Mouse (Mus musculus): ENCODE measurements at regions not wholly inside any gene's neighbourhood (a gene's known extent, or its start where the extent isn't known, plus 50 kb on each side); places are given as distances from the start of the nearest gene placed in this dataset.

DNA sequence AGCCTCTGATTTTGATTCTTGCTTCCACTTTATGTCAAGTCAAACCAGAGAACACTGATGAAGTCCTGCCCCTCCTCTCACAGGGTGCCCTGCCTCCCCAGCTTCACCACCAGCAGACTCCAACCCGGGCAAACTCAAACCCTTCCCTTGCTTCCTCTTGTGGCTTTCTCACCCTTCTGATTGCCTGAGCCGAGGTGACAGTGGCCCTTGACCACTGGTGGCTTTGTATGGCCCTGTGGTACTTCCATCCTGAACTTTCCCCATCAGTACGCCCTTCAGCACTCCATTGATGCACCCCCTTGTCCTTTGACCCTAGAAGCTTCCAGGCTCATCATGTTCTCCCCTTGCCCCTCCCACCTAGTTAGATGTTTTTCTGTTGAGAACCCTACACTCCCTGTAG, 287.0 kb downstream of the 3100002H09Rik start:
- no peak overlapping the region for H3K27ac ChIP-seq
- H3K4me1 ChIP-seq, result no peaks in the 10 kb centered on the region
- DNase-seq (ENCODE audit: low spot score), result no peak
- H3K27me3 ChIP-seq (ENCODE audit: low read depth, poor library complexity, severe bottlenecking), result 0 out of 2 replicates have a peak, but pooled peaks cover 7% of the 10 kb centered on the region
- H3K4me3 ChIP-seq, result no peak overlapping the region
- 73% methylated on average over 3 of the region's 3 CpGs for WGBS
- H3K36me3 ChIP-seq, result no peaks in the 10 kb centered on the region
- no peaks in the 10 kb centered on the region for H3K9me3 ChIP-seq (replicated peaks)

DNA sequence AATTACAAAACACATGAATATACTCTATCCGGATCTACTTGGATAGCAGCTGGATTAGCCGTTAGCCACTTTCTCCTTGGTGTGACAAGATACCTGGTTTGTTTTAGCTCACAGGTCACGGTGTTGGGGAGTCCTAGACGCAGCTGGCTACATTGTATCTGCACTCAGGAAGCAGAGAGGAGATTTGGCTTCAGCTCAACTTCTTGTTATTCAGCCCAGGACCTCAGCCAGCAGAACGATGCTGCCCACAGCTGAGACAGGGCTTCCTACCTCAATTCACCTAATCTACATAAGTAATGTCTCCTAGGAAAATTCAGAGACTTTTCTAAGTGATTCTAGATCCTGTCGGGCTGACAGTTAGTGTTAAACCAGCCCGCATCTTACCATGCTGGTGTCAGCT, 289.4 kb downstream of the 3100002H09Rik start:
- WGBS, result 71% methylated on average over 7 of the region's 7 CpGs
- Histone ChIP-seq H3K36me3 (no peaks in the 10 kb centered on the region), H3K9me3 (replicated peaks) (no peaks in the 10 kb centered on the region), H3K4me1 (no peaks in the 10 kb centered on the region), H3K27ac (no peak overlapping the region), H3K4me3 (no peak overlapping the region), H3K27me3 (ENCODE audit: low read depth, poor library complexity, severe bottlenecking) (0 out of 2 replicates have a peak, but pooled peaks cover 7% of the 10 kb centered on the region)
- DNase-seq (ENCODE audit: low spot score), result no peak

DNA sequence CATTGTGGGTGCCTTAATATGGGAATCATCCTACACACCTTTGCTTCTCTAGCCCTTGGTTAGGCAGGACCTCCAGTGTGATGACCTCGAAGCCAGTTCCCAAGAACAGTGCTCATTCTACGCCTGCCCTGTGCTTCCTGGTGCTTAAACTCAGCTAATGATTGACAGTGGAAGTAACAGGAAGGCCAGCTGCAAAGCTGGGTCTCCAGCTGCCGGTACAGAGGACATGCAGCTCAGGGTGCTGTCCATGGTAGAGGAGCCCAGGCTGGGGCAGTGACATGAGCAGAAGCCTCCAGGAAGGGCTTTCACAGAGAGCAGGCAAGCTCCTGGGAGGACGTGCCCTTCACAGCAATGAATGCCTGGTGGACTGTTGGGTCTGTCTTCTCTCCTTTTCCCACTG, 293.6 kb downstream of the 3100002H09Rik start:
- 31% methylated on average over 4 of the region's 4 CpGs for WGBS
- H3K9me3 ChIP-seq (replicated peaks), result no peaks in the 10 kb centered on the region
- no peaks in the 10 kb centered on the region for H3K4me1 ChIP-seq
- H3K27me3 ChIP-seq (ENCODE audit: low read depth, poor library complexity, severe bottlenecking), result 0 out of 2 replicates have a peak, but pooled peaks cover 2% of the 10 kb centered on the region
- no peak overlapping the region for H3K4me3 ChIP-seq
- no peak overlapping the region for H3K27ac ChIP-seq
- H3K36me3 ChIP-seq, result no peaks in the 10 kb centered on the region
- peak; percentile 80 for DNase-seq (ENCODE audit: low spot score)

DNA sequence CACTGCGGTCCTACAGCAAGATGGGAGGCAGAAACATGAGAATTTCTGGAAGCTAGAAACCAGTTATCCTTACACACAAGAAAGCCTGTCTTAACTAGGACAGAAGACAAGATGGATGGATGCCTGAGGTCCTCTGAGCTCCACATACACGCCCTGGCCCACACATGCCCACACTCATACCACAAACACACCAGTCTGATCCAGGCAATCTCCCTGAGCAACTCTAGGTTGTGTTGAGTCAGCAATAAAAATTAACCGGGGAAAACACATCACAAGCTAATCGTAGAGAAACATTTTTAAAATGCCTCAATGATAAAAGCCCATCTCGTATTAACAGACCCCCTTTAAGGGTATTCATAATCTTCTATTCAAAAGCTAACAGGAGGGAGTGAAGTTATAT, 298.9 kb downstream of the 3100002H09Rik start:
- Histone ChIP-seq H3K9me3 (replicated peaks) (no peaks in the 10 kb centered on the region), H3K27me3 (ENCODE audit: low read depth, poor library complexity, severe bottlenecking) (peaks cover 20% of the 10 kb centered on the region)
- no peak for DNase-seq (ENCODE audit: low spot score)

DNA sequence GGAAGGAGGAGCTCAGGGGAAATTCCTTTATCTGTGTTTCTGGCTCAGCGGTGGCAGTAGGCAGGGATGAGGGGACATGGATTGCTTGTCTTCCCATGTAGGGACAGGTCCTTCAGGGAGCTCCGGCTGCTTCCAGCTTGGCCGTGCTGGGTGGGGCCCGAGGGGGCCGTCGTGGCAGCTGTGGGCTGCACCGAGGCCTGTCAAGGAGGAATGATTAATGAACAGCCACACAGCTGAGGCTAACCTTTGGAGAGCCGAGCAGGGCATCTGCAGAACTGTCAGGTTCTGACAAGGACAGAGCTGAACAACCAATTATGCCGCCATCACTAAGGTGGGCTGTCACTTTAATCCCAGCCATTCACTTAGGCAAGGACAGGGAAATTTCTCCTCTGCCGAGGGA, 300.0 kb downstream of the 3100002H09Rik start:
- no peak overlapping the region for H3K27ac ChIP-seq
- H3K4me3 ChIP-seq, result no peak overlapping the region
- DNase-seq (ENCODE audit: low spot score), result peak; percentile 37

More for the DNA sequence above, 298.9 kb downstream of the 3100002H09Rik start:
- peaks cover 8% of the 10 kb centered on the region for H3K4me1 ChIP-seq
- WGBS, result 79% methylated on average over 5 of the region's 5 CpGs
- H3K36me3 ChIP-seq, result no peaks in the 10 kb centered on the region
- H3K4me3 ChIP-seq, result no peak overlapping the region
- no peak overlapping the region for H3K27ac ChIP-seq

DNA sequence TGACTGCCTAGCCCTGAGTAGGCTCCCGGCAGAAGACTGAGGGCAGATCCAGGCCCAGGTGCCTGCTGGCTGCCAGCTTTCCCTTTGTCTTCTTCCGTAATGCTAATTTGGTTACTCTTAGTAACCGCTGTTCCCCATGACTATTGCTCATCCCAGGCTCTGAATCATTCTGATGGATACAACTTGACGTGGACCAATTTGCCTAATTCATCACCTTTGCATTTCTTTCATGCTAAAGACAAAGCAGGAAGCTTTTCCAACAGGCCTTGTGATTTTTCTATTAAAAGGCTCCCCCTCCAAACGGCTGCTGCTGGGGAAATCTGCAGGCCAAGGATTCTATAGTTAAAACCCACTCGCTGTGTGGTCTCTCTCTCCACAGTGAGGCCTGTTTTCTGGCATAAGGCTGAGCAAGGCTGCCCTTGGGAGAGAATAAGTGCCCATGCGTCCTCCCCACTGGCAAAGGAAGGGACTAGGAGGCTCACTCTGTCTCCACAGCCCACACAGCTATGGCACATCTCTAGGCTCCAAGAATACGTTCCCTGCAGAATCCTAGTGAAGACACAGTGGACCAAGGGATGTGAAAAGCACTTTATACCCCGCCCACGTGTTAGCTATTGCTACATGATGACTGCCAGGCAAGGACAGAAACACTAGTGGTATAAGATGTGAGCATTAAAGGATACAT, 304.6 kb downstream of the 3100002H09Rik start:
- no peak overlapping the region for H3K4me3 ChIP-seq
- 73% methylated on average over 10 of the region's 10 CpGs for WGBS
- H3K4me1 ChIP-seq, result peaks cover 8% of the 10 kb centered on the region
- H3K27ac ChIP-seq, result no peak overlapping the region
- H3K27me3 ChIP-seq (ENCODE audit: low read depth, poor library complexity, severe bottlenecking), result peaks cover 23% of the 10 kb centered on the region
- no peaks in the 10 kb centered on the region for H3K9me3 ChIP-seq (replicated peaks)
- no peak for DNase-seq (ENCODE audit: low spot score)
- H3K36me3 ChIP-seq, result no peaks in the 10 kb centered on the region

More for the DNA sequence above, 300.0 kb downstream of the 3100002H09Rik start:
- Histone ChIP-seq H3K9me3 (replicated peaks) (no peaks in the 10 kb centered on the region), H3K36me3 (no peaks in the 10 kb centered on the region), H3K27me3 (ENCODE audit: low read depth, poor library complexity, severe bottlenecking) (peaks cover 20% of the 10 kb centered on the region), H3K4me1 (peaks cover 8% of the 10 kb centered on the region)
- 9% methylated on average over 10 of the region's 10 CpGs for WGBS

DNA sequence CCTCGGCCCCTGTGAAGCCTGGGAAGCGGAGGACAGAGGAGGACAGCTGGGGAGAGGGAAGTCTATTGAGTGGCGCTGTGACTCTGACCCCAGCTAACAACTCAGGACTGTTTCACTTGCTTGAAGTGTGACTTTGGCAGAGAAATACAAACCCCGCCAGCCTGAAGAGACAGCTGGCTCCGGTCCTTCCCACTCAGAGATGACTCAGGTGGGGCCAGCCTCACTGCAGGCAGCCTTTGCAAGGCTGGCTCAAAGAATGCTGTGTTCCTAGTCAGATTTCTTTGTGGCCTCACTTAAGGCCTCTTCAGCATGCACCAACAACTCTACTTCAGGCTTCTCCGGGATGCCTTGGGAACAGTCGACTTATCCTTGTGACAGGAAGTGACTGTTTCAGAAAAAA, 307.7 kb downstream of the 3100002H09Rik start:
- DNase-seq (ENCODE audit: low spot score), result no peak
- H3K27me3 ChIP-seq (ENCODE audit: low read depth, poor library complexity, severe bottlenecking), result peaks cover 22% of the 10 kb centered on the region; the same call in 1 of the 2 replicates

DNA sequence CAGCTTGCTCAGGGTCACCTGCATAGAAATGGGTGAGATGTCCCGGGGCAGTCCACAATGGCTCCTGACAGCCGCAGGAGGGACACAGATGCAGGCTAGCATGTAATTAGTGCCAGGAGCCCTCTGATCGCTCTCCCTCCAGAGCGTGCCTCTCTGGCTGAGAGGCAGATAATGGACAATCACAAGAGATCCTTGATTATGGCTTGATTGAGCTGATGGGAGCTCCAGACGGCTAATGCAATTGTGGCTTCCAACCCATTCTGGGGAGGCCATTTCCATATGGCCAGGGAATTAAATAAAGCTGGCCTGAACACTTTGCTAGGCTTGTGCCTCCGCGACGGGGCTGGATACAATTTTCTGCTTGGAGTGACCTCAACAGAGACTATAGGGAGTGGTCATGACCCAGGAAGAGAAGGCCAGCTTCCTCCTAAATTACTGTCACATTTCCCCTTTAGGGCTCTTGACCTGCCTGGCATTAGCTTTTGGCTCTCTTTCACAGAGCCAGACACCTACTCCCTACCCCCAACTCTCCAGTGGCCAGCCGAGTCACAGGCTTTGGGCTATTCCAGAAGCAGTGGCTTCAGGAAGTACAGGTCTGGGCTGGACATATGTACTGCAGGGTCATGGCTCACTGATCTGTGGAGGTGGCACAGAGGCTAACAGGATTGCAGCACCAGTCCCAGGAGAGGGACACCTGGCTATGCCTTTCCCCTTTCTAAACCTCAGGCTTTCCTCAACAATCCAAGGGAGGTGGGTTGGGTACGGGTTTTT, 311.8 kb downstream of the 3100002H09Rik start:
- no peak overlapping the region for H3K27ac ChIP-seq
- WGBS, result 27% methylated on average over 10 of the region's 10 CpGs

More for the DNA sequence above, 307.7 kb downstream of the 3100002H09Rik start:
- Histone ChIP-seq H3K9me3 (replicated peaks) (no peaks in the 10 kb centered on the region), H3K4me3 (no peak overlapping the region), H3K4me1 (peaks cover 18% of the 10 kb centered on the region), H3K36me3 (no peaks in the 10 kb centered on the region), H3K27ac (no peak overlapping the region)
- WGBS, result 72% methylated on average over 7 of the region's 7 CpGs

DNA sequence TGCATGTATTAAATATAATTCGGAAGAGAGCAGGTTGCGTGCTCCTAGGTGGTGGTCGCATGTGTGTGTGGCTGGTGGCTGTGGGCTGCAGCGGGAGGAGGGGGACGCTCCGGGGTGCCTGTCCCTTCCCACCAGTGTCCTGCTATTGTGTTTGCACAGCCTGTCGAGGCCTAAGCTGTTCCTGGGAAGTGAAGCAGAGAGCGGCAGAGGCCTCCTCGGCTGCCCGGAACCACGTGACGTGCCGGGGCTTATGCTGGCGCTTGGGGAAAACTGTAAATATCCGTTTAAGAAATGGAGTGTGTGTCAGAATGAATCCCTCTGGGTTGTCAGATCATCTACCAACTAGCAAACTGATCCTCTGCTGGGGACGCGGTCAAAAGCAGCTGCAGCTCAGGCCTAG, 318.3 kb downstream of the 3100002H09Rik start:
- H3K27me3 ChIP-seq (ENCODE audit: low read depth, poor library complexity, severe bottlenecking), result peaks cover 3% of the 10 kb centered on the region; the same call in 1 of the 2 replicates
- no peak for DNase-seq (ENCODE audit: low spot score)
- no peaks in the 10 kb centered on the region for H3K36me3 ChIP-seq
- 62% methylated on average over 17 of the region's 17 CpGs for WGBS
- H3K27ac ChIP-seq, result no peak overlapping the region
- H3K9me3 ChIP-seq (replicated peaks), result no peaks in the 10 kb centered on the region
- no peak overlapping the region for H3K4me3 ChIP-seq
- no peaks in the 10 kb centered on the region for H3K4me1 ChIP-seq

More for the DNA sequence above, 311.8 kb downstream of the 3100002H09Rik start:
- DNase-seq (ENCODE audit: low spot score), result no peak
- Histone ChIP-seq H3K27me3 (ENCODE audit: low read depth, poor library complexity, severe bottlenecking) (peaks cover 16% of the 10 kb centered on the region; the same call in 1 of the 2 replicates), H3K4me1 (peaks cover 20% of the 10 kb centered on the region), H3K9me3 (replicated peaks) (no peaks in the 10 kb centered on the region), H3K4me3 (no peak overlapping the region), H3K36me3 (no peaks in the 10 kb centered on the region)

DNA sequence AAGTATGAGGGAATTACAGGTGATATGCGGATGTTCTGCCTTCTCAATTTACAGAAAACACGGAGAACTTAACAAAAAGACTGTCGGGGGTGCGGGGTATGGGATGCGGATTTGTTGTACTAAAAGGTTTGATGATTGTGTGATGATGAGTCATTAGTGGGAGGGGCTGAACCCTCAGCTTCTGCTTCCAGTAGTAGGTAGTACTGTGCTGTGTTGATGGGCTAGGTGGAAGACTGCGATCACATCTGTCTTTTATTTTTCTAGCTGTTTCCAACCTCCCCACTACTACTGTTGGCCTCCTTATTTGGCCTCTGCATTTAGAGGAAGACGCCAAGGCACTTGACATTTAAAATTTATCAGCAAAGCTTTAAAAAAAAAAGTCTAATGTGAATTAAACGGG, 318.8 kb downstream of the 3100002H09Rik start:
- H3K27ac ChIP-seq, result no peak overlapping the region
- peaks cover 3% of the 10 kb centered on the region; the same call in 1 of the 2 replicates for H3K27me3 ChIP-seq (ENCODE audit: low read depth, poor library complexity, severe bottlenecking)
- no peaks in the 10 kb centered on the region for H3K9me3 ChIP-seq (replicated peaks)
- WGBS, result 71% methylated on average over 8 of the region's 8 CpGs
- no peaks in the 10 kb centered on the region for H3K36me3 ChIP-seq
- no peak overlapping the region for H3K4me3 ChIP-seq
- no peak for DNase-seq (ENCODE audit: low spot score)
- H3K4me1 ChIP-seq, result no peaks in the 10 kb centered on the region

DNA sequence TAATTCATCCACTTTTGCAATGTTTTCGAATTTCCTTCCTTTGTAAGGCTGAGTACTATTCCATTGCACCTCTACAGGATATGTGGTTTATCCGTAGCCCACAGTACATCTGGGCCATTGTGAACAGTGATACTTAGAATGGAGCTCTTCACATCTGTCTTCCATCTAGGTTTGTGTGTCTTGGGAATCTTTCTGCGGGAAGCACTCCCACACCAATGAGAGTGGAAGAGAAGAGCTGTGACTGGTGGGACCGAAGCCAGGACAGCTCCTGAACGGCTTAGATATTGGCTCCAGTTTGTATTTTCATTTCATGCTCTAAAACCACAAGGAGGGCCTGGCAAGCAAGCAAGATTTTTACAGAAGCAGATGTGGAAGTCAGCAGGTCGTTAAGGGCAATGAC, 323.1 kb downstream of the 3100002H09Rik start:
- Histone ChIP-seq H3K4me3 (no peak overlapping the region), H3K36me3 (no peaks in the 10 kb centered on the region), H3K9me3 (replicated peaks) (no peaks in the 10 kb centered on the region), H3K27me3 (ENCODE audit: low read depth, poor library complexity, severe bottlenecking) (peaks cover 3% of the 10 kb centered on the region; the same call in 1 of the 2 replicates), H3K27ac (no peak overlapping the region), H3K4me1 (no peaks in the 10 kb centered on the region)
- no peak for DNase-seq (ENCODE audit: low spot score)
- 86% methylated on average over 6 of the region's 6 CpGs for WGBS

DNA sequence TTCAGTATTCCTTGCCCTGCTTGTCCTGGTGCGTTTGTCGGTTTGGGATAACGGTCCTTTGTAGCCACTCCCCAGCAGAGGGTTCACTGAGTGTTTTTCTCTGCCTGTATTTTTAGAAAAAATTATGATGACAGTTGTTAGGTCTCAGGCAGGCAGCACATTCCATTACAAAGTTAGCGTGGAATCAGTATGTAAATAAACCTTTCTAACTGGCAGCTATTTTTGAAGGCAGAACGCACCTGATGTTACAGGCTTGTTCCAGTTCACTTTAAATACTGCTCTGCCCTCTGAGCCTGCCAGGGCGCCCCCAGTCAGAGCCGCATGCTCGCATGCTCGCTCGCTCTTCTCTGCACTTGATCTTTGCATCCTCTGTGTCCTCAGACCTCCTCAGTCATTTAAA, 331.9 kb downstream of the 3100002H09Rik start:
- Histone ChIP-seq H3K27me3 (ENCODE audit: low read depth, poor library complexity, severe bottlenecking) (peaks cover 51% of the 10 kb centered on the region), H3K9me3 (replicated peaks) (no peaks in the 10 kb centered on the region), H3K27ac (no peak overlapping the region), H3K36me3 (no peaks in the 10 kb centered on the region), H3K4me1 (peaks cover 18% of the 10 kb centered on the region), H3K4me3 (no peak overlapping the region)
- 10% methylated on average over 10 of the region's 10 CpGs for WGBS
- DNase-seq (ENCODE audit: low spot score), result no peak
